Mouse (Mus musculus) urinary bladder, postnatal 14 days (tissue): ENCODE results near the gene Ptpn11.
"Not testable (repeated sequence)": the region's sequence is repeated elsewhere in the genome, so short reads cannot be mapped to it uniquely, and the experiment has no call there.

ENCODE experiments used
- DNase-seq: peaks from one replicate; pipeline ENCODE4 v3.0.0; 2021; ENCODE audit warnings: low spot score

Gene Ptpn11

DNA sequence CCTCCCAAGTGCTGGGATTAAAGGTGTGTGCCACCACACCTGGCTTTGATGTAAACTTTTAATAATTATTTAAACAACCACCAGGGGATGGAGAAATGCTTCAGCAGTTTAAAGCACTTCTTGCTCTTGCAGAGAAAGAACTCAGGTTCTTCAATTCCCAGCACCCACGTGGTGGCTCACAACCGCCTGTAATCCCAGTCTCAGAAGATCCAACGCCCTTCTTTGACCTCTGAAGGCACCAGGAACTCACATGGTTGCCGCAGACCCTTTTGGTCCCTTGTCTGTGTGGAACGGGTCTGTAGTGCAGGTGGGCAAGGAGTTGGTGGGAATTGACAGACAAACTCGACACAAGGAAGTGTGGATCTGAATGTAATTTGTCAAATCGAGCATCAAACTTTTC lies 23.5 kb upstream of the Ptpn11 start:
- no peak for DNase-seq

DNA sequence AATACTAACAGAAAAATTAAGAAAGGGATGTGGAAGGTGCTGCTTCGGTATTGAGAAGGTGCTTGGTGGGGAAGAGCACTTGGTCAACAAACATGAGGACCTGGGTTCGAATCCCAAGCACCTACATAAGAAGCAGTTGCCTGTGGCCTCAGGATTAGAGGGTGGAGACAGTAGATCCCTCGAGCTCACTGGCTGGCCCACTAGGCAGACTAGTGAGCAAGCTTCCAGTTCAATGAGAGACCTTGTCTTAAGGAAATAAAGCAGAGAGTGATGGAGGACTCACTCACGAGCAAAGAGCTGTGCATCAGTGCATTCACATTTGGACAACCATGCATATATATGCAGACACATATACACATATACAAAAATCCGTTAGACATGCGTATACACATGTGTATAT lies 20.9 kb upstream of the Ptpn11 start:
- DNase-seq = no peak

DNA sequence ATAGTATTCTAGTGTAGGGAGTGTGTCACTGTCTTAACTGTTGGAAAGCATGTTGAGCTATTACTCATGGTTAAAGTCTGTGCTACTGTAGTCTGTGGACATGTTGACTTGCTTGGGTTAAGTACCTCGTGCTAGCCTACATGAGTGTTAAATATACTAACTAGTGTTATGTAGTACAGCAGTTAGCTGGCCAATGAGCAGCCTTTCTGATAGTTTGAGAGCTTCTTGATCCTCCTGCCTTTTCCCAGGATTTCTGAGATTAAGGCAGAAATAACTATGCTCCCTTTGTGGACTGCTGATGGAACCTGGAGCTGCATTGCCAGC lies 19.4 kb upstream of the Ptpn11 start:
- DNase-seq = no peak

DNA sequence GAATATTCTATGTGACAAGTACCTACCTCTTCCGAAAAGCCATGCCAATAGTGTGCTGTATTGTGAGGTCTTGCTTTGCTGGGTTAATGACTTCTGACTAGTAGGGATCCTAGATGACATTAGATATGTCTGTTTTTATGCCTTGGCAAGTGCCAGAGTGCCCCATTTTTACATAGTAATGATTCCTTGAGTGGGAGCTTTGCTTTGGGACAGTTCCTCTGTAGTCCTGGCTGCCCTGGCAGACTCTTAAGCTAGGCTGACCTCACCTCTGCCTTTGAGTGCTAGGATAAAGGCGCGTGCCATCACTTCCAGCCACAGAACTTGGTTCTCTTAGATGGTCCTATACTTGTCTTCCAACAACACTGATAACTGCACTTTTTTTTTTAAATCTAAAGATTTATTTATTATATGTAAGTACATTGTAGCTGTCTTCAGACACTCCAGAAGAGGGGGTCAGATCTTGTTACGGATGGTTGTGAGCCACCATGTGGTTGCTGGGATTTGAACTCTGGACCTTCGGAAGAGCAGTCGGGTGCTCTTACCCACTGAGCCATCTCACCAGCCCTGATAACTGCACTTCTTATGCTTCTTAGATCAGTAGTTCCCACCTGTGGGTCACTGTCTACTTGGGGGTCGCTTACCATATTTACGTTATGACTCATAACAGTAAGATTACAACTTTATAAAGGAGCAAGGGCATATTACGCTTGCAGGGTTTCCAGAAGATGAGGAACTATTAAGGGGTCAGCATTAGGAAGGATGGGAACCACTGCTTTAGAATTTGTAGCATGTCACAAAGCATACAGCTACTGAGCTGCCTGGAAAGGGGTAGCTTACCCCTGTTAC lies 18.8 kb upstream of the Ptpn11 start:
- DNase-seq = no peak

DNA sequence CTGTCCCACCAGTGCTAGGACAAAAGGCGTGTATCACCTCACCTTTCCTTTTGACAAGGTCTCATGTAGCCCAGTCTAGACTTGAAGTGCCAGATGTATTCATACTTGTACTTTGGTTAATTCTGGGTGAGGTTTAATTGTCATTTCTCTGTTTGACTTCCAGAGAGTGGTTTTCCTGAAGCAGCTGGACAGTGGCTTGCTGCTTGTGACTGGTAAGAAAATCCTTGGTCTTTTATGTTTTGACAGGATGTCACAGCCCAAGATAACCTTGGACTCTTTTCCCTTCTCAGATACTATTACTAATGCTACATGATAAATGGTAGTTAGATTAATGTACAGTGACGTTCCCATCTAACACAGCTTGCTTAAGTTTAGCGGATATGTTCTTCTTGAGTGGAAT lies 15.8 kb upstream of the Ptpn11 start:
- no peak for DNase-seq

DNA sequence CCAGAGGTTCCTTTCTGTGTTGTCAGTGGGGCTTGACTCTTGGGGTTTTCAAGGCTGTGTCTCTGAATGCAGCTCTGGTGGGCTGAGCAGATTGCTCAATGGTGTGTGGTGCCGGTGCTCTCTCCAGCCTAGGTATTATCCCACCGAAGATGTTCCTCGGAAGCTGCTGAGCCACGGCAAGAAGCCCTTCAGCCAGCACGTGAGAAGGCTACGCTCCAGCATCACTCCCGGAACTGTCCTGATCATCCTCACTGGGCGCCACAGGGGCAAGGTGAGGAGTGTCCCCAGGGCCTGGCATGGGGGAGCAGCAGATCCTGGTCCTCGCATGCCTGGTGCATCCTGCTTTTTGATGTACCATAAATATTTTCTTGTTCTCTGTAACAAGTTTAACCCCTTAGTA lies 15.3 kb upstream of the Ptpn11 start:
- DNase-seq = no peak

DNA sequence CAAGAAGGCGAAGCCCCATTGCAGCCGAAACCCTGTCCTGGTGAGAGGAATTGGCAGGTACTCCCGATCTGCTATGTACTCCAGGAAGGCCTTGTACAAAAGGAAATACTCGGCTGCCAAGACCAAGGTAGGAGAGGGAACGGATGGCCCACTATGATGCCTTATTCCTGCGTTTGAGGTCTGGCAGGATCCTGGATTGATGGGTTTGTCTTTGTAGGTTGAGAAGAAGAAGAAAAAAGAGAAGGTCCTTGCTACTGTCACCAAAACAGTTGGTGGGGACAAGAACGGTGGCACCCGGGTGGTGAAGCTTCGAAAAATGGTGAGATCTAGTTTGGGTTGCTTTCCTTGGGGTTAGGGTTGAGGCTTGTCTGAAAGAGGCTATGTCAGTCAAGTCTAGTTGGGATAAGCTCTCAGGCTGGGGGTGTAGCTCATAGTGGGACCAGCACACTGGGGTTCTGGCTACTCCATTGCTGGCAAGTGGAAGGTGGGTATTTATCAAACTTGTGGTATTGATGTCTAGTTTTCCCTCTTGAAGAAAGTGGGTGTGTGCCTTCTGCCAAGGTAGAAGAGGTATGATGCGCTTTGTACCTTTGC lies 14.4 kb upstream of the Ptpn11 start:
- DNase-seq = not testable (repeated sequence)

DNA sequence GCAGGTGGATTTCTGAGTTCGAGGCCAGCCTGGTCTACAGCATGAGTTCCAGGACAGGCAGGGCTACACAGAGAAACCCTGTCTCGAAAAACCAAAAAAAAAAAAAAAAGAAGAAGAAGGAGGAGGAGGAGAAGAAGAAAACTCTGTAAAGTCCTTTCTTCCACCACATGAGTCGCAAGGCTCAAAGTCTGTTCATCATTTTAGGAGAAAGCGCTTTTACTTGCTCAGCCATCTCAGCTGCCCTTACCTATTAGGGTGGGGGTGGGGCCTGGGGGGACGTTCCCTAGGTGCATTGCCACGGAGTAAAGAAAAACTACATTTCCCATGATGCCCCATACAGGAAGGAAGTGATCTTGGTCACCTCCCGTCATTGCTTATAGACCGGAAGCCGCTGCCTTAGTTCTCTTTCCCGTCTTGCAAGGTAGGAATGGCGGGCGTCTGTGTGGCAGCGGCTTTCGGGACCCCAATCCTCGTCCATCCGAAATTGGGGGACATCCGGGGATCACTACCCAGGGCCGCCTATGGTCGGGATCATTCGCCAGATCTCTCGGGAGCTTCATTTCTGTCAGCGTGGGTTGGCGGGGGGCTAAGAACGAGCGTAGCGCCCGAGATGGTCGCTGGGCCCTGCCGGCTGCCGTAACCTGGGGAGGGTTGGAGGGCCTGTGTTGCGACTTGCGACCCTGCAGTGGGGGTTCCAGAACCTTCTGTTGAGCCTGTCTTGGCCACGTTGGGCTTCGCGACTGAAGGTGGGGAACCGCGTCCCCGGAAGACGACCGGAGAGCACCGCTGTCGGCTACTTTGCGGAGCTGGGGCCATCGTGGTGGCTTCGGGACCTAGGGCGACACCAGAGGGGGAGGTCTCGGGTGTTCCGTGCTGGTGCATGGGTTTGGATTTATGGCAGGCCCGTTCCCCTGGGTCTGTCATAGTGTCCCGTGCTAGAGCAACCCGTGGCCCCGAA lies 13.2 kb upstream of the Ptpn11 start, which contains the start of gene Rpl6:
Gene Rpl6 (plus strand): TSS at position 350 of the 958 bp plus-strand sequence.
- peak; percentile 77 for DNase-seq

DNA sequence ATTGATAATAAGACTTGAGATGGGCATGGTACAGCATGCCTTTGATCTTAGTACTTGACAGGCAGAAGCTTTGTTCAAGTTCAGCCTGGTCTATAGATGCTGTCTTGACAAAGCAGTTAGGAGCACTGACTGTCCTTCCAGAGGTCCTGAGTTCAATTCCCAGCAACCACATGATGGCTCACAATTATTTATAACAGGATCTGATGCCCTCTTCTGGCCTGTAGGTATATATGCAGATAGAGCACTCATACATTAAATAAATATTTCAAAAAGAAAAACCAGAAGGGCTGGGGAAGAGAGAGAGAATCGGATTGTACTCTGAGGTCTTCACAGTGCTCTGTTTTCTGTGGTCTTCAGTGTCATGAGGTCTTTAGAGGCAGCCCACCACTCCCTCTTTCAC lies 11.3 kb upstream of the Ptpn11 start:
- no peak for DNase-seq

DNA sequence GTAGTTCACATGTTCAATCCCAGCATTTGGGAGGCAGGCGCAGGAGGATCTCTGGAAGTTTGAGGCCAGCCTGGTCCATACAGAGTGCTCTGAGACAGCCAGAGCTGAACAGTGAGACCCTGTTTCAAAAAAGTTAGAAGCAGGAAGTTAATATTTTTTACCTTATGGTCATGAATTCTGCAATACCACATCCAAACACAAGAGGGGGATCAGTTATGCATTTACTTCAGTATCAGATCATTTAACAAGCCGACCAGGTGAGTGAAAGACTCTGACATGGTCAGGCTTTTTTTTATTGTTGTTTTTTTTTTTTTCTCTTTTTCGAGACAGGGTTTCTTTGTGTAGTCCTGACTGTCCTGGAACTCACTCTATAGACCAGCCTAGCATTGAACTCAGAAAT lies 10.5 kb upstream of the Ptpn11 start:
- DNase-seq = no peak

DNA sequence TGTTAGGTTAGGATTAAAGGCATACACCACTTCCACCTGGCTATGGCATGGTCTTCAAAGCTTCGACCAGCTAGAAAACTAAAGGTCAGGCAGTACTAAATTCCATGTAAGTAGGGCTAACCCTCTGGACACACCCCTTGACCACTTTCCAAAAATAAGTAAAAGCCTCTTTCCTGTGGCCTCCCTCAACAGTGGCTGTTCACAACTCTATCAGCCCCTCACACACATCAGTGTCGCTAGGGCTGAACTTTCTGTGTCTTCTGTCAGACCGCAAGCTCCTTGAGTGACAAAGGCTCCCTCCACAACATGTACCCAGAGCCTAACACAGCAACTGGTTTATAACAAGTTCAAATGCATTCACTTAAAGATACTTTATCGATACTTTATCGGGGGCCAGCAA lies 7.2 kb upstream of the Ptpn11 start:
- no peak for DNase-seq

DNA sequence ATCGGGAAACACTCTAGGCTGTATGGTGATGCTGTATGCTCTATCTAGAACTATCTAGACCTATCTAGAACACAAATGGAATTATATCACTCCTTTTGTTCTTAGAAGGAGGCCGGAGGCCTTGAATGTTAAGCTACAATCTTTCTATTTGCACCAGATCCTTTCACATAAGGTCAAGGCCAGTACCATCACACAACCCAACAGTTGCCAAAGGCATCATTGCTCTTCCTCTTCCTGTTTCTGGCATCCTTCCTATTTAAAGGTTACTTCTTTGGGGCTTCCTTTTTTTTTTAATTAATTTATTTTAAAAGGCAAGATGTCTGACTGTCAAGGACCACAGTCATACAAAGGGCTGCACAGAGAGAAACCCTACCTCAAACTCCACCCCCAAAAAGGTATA lies 6.1 kb upstream of the Ptpn11 start:
- no peak for DNase-seq

DNA sequence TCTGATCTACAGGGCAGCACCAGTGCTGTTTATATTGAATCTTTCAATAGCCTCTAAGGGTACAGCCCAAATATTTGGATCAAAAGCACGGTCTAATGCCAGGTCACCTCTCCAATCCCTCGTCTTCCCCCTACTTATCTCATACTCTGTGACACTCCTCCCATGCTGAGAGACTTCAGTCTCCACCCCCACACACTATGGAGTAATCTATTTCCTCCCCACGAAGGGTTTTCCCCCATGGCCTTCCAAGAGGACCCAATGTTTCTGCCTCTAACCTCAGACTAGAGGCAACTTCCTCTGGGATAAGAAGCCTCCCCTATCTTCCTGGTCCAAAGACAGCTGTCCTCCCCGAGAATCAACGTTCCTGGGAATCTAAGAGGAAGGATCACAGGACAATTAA lies 5.6 kb upstream of the Ptpn11 start:
- DNase-seq = no peak

DNA sequence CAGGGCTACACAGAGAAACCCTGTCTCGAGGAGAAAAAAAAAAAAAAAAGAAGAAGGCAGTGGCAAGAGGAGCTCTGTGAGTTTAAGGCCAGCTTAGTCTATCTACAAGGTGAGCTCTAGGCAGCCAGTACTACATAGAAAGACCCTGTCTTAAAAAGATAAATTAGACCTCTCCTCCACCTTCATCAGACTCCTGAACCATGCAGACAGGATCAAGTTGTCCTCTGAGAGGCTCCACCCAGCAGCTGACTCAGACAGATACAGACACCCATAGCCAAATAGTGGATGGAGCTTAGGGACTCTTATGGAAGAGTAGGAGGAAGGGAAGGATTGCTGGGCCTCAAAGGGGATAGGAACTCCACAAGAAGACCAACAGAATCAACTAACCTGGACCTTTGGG lies 3.0 kb upstream of the Ptpn11 start:
- DNase-seq = no peak

DNA sequence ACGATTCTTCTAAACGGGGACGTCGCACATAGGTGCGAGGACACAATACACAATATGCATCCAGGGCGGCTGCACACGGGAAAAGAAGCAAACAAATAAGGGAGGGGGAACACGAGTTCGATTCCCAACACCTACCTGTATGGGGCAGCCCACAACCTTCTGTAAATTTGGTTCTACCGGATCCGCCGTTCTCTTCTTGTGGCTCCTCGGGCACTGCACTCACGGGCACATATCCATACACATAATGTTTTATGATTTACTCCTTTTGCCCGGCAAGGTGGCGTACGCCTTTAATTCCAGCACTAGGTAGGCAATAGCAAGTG lies 348 bp upstream of the Ptpn11 start:
- no peak for DNase-seq

DNA sequence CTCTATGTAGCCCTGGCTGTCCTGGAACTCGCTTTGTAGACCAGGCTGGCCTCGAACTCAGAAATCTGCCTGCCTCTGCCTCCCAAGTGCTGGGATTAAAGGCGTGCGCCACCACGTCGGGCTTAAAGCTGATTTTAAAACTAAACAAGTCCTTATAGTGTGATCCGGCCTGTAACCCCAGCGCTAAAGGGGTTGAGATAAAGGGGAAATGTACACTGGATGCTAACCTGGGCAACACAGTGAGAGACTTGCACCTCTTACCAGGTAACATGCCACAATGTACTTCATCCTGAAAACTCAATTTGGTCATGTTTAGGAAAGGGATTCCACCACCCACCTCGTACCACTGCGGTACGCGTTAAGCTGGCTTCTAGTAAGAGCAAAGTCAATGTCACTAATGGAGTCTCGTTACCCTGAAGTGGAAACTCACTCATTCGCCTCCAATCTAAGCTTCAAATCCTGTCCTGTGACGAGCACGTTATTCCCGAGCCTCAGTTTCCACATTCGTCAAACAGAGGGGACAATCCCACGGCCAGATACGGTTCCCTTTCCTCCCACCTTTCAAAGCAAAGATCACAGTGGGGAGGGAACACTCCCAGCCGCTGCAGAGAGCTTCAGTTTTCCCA lies 874 bp downstream of the Ptpn11 start:
- no peak for DNase-seq

DNA sequence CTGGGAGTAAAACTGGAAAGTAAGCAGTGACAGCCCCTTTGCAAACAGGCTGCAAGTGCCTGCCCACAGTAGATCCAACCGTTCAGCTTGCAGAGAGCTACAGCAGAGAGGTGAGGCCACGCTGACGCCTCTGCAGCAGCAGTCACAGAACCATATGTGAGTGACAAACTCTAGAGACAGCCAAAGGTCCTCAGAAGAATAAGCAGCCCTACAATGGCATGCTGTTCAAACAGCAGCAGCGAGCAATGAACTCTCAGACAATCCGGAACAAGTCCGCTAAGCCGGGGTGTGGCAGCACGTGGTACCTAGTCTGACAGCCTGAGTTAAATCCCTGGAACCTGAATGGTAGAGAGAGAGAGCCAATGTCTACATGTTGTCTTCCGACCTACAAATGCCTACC lies 2.0 kb downstream of the Ptpn11 start:
- DNase-seq = no peak

DNA sequence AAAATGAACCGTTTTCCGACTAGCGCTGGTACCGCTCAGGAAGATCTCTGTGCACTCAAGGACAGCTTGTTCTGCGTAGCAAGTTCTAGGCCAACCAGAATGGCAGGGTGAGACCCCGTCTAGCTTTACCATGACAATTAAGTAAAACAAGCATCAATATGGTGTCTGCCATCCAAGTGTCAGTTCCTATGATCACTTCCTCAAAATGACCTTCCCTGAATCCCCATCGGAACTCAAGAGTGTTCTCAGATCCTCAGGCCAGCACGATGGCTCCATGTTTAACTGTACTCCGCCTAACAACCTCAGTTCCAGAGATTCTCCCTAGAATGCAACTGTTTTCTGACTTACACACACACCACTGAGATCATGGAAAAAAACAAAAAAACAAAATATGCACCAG lies 2.9 kb downstream of the Ptpn11 start:
- no peak for DNase-seq

DNA sequence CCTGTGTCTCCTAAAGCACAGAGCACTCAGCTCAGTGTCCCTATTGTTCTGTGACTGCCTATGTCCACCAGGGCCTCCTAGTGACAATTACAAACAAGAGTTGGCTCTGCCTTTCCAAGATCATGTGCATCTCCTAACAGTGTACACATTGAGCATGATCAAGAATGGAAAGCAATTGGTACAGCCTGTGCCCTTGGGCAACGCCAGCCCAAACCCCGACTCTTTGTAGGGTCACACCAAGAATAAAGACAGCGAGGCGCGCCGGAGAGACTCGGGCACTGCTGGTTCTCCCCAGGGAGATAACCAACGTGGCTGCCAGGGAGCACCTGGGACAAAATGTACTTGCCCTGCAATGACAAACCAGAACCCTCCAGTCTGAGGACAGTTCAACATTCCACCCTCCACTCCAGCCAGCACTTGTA lies 3.6 kb downstream of the Ptpn11 start:
- DNase-seq = no peak

DNA sequence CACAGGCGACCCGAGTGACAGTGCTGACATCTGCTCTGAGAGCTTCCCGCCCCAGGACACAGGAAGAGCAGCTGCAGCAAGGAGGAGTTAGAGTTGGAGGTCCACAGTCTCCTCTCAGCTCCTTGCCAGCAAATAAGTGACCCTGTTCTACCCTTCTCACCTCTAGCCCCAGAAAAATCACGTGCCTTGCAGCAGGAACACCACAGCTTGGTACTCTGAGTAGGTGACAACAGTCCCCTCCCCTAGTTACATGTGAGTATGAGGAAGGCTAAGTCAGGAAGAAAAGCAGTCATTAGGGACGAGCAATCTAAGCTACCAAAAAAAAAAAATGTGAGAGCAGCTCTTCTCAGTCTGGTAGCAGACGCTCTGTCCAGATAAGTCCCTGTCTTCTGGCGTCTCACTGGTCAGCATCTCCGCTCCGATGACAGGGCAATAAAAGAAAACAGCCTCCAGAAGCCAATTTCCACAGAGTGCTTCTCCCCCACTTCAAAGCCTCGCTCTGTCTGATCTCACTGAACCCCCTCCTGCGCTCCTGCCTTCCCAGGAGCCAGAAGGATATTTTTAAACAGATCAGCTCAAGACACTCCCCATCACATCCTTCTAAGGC lies 6.1 kb downstream of the Ptpn11 start:
- DNase-seq = no peak

DNA sequence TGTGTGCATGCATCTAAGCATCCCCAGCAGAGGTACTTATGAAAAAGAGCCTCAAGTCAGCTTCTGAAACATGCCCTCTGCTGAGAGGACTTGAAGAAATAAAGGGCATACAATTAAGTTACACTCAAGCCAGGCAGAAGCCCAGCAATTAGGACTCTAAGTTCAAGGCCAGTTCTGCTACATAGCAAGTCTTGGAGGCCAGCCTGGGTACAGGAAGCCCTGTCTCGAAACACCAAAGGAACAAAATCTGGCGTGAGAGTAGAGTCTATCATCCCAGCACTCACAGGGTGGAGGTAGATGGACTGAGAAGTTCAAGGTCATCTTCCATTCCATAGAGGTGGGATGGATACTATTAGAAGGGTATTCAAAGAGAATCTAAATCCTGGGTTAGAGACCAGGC lies 6.8 kb downstream of the Ptpn11 start:
- no peak for DNase-seq

DNA sequence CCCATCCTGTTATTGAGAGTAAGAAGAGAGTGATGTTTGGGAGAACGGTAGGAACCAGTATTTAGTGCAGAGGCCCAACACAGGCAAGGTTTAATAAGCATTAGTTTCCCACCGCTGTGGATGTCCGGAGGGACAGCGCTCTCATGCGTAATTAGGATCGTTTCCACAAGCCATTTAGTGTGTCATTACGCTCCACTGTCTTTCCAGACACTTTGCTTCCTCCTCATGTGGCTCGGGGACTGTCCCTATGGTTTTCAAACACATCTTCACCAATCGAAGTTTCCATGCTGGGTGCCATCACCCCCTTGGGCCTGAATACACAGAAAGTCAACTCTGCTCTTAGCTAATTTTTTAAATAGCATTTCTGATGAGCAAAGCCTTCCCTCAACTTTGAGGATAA lies 7.9 kb downstream of the Ptpn11 start:
- DNase-seq = no peak
